Mouse (Mus musculus) small intestine, adult 2 months (tissue): ENCODE results near the gene Atp5f1. TPM values are rescaled to one million over a fixed set of nuclear protein-coding genes. Genes with fewer than 3 reads are reported as not detected.
A peak's percentile ranks its signal among the peaks of the same experiment; 100 is the strongest.

Experiments
- H3K27ac ChIP-seq: fragments of 200-500 bp; 2 replicates; pipeline ENCODE4 v1.5.1; 2012; ENCODE audit warnings: low read depth, low read length, control low read depth, inconsistent platforms; ENCODE audit not compliant: insufficient read depth
- H3K27me3 ChIP-seq: fragments of 200-500 bp; 2 replicates; pipeline ENCODE4 v1.6.1; 2012; ENCODE audit warnings: mild to moderate bottlenecking, moderate library complexity, low read length, inconsistent platforms; ENCODE audit not compliant: control insufficient read depth, insufficient read depth
- H3K36me3 ChIP-seq: fragments of 200-500 bp; 2 replicates; pipeline ENCODE4 v1.6.1; 2012; ENCODE audit warnings: mild to moderate bottlenecking, low read length, control low read depth, inconsistent platforms; ENCODE audit not compliant: control insufficient read depth, insufficient read depth
- H3K4me1 ChIP-seq: fragments of 200-500 bp; 2 replicates; pipeline ENCODE4 v1.6.1; 2012; ENCODE audit warnings: low read length, inconsistent platforms, mixed read lengths; ENCODE audit not compliant: control insufficient read depth, insufficient read depth, insufficient read length
- H3K4me3 ChIP-seq: fragments of 200-500 bp; 2 replicates; pipeline ENCODE4 v1.5.1; 2012; ENCODE audit warnings: low read depth, mild to moderate bottlenecking, control low read depth, inconsistent platforms, low read length, moderate library complexity
- CTCF ChIP-seq: fragments of 200-500 bp; IDR thresholded peaks from 2 replicates; pipeline ENCODE4 v1.5.1; 2012; ENCODE audit warnings: low read depth, mild to moderate bottlenecking, control low read depth, inconsistent platforms, low read length, moderate library complexity, mixed read lengths; ENCODE audit not compliant: insufficient replicate concordance, insufficient read length; ENCODE audit errors: extremely low read depth
- POLR2A ChIP-seq: fragments of 200-500 bp; IDR thresholded peaks from 2 replicates; pipeline ENCODE4 v1.6.1; 2012; ENCODE audit warnings: low read depth, mild to moderate bottlenecking, control low read depth, inconsistent platforms, low read length, moderate library complexity
- WGBS: fragments of 180-500 bp; shearing (Covaris S2); methylation state at CpG from one replicate; pipeline ENCODE4 v1.1.7; 2018; 5-methylcytosine and 5-hydroxymethylcytosine counted together
- polyA plus RNA-seq: library from polyadenylated mRNA; depleted of rRNA; stranded (reverse); fragments of >200 nt; gene quantifications from 2 replicates; pipeline ENCODE4 v1.2.3, GENCODE M21; 2012

Atp5f1 gene
- polyA plus RNA-seq, 1 experiment, result 125 TPM

- WGBS, result 84% methylated on average over 2 of the region's 2 CpGs
- H3K36me3 ChIP-seq, result peaks cover 3% of the 10 kb centered on the region
- no peaks in the 10 kb centered on the region for H3K4me1 ChIP-seq
- H3K27ac ChIP-seq, result no peak overlapping the region
- no peak for TF ChIP-seq POLR2A
- no peaks in the 10 kb centered on the region for H3K27me3 ChIP-seq
- H3K4me3 ChIP-seq, result no peak overlapping the region
These were observed 14.3 kb upstream of the Atp5f1 start for GRCm38 (mm10) chr3:105974174-105974573.

- no peaks in the 10 kb centered on the region for H3K4me1 ChIP-seq
- 58% methylated on average over 3 of the region's 3 CpGs for WGBS
- H3K27me3 ChIP-seq, result no peaks in the 10 kb centered on the region
- TF ChIP-seq CTCF (no peak), POLR2A (no peak)
- peaks cover 9% of the 10 kb centered on the region for H3K36me3 ChIP-seq
- H3K4me3 ChIP-seq, result no peak within 1 kb of the TSS
- no peak within 1 kb of the TSS for H3K27ac ChIP-seq
These were observed 13.5 kb upstream of the Atp5f1 start, which contains the start of gene Ovgp1 for GRCm38 (mm10) chr3:105973411-105973810. Gene Ovgp1, plus strand, starts transcription at chr3:105973711.

GRCm38 (mm10) chr3:105971831-105972446 lies 12.0 kb upstream of the Atp5f1 start:
- WGBS, result 85% methylated on average over 5 of the region's 5 CpGs
- Histone ChIP-seq H3K36me3 (peaks cover 17% of the 10 kb centered on the region), H3K27me3 (no peaks in the 10 kb centered on the region), H3K27ac (no peak overlapping the region), H3K4me1 (no peaks in the 10 kb centered on the region), H3K4me3 (no peak overlapping the region)
- no peak for TF ChIP-seq CTCF
- TF ChIP-seq POLR2A, result no peak

GRCm38 (mm10) chr3:105960700-105961099 lies 801 bp upstream of the Atp5f1 start:
- H3K4me3 ChIP-seq, result no peak overlapping the region
- peaks cover 7% of the 10 kb centered on the region; the same call in 1 of the 2 replicates for H3K4me1 ChIP-seq
- TF ChIP-seq CTCF (no peak), POLR2A (no peak)
- no peak overlapping the region for H3K27ac ChIP-seq
- H3K27me3 ChIP-seq, result no peaks in the 10 kb centered on the region
- peaks cover 24% of the 10 kb centered on the region for H3K36me3 ChIP-seq
- 90% methylated on average over 2 of the region's 2 CpGs for WGBS

GRCm38 (mm10) chr3:105959585-105959984 lies 314 bp downstream of the Atp5f1 start:
- no peak overlapping the region for H3K27ac ChIP-seq
- under 1% methylated on average over 26 of the region's 26 CpGs for WGBS

GRCm38 (mm10) chr3:105958974-105959580 lies 822 bp downstream of the Atp5f1 start, which contains the start of gene Wdr77:
Gene Wdr77, plus strand, starts transcription at chr3:105959369.
- H3K4me3 ChIP-seq, result peak within 1 kb of the TSS; percentile 89
- peaks cover 18% of the 10 kb centered on the region for H3K36me3 ChIP-seq

More at GRCm38 (mm10) chr3:105959585-105959984, 314 bp downstream of the Atp5f1 start:
- peaks cover 7% of the 10 kb centered on the region; the same call in 1 of the 2 replicates for H3K4me1 ChIP-seq
- H3K4me3 ChIP-seq, result peak overlapping the region; percentile 89
- H3K27me3 ChIP-seq, result no peaks in the 10 kb centered on the region
- peaks cover 17% of the 10 kb centered on the region for H3K36me3 ChIP-seq
- TF ChIP-seq CTCF (0 out of 2 replicates have a peak, but pooled peaks have one; percentile 3), POLR2A (no peak)

GRCm38 (mm10) chr3:105958204-105958603 lies 1.7 kb downstream of the Atp5f1 start:
- 17% methylated on average over 5 of the region's 5 CpGs for whole genome bisulfite sequencing
- Histone ChIP-seq H3K27ac (no peak overlapping the region; the same call in 1 of the 2 replicates), H3K4me1 (peaks cover 7% of the 10 kb centered on the region; the same call in 1 of the 2 replicates), H3K36me3 (peaks cover 19% of the 10 kb centered on the region), H3K27me3 (no peaks in the 10 kb centered on the region), H3K4me3 (peak overlapping the region; percentile 89; the same call in 1 of the 2 replicates)
- no peak for TF ChIP-seq POLR2A
- no peak for TF ChIP-seq CTCF

More at GRCm38 (mm10) chr3:105958974-105959580, 822 bp downstream of the Atp5f1 start, which contains the start of gene Wdr77:
- TF ChIP-seq POLR2A, result peak; percentile 96
- no peak for TF ChIP-seq CTCF
- Histone ChIP-seq H3K27me3 (no peaks in the 10 kb centered on the region), H3K4me1 (peaks cover 7% of the 10 kb centered on the region; the same call in 1 of the 2 replicates), H3K27ac (peak within 1 kb of the TSS; percentile 95)
- WGBS, result under 1% methylated on average over 52 of the region's 52 CpGs
